Mouse (Mus musculus) NIH3T3 (cell line): Measurements from ENCODE around the gene Iqcd.
A peak's percentile ranks its signal among the peaks of the same experiment; 100 is the strongest.

Experiments used
- DNase-seq: peaks from one replicate; pipeline ENCODE4 v3.0.0-alpha.2; 2012; ENCODE audit warnings: low read depth

Iqcd gene

DNA sequence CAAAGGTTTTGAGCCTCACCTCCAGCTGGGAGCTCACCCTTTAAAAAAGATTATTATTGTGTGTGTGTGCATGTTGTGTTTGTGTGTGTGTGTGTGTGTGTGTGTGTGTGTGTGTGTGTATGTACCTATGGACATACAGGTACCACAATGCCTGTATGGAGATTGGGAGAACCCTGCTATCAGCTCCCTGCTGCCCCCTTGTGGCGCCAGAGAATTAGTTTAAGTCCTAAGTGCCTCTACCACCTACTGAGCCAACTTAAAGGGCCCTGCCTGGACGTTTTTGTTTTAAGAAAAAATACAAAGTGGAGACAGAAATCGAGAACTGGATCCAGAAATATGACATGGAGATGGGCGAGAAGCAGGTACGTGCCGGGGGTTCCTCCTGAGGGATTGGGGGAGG, 16.0 kb downstream of the Iqcd start:
- peak; percentile 95 for DNase-seq

DNA sequence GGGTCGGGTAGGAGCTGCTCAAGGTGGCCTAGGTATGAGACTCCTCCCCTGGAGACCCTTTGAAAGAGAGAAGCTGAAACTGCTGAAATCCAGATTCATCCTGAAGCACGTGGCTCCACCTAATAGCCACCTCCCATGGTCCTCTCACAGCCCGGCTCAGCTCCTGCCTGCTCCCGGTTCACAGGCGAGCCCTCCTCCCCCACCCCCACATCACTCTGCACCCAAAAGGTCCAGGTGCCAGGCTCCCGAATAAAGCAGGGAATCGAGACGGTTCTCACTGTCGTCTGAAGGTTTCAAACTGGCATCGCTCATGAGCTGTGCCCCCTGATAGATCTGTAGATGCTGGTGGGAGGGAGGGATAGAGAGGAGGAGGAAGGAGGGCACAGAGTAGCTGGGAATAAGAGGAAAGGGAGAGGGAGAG, 16.4 kb downstream of the Iqcd start:
- no peak for DNase-seq

DNA sequence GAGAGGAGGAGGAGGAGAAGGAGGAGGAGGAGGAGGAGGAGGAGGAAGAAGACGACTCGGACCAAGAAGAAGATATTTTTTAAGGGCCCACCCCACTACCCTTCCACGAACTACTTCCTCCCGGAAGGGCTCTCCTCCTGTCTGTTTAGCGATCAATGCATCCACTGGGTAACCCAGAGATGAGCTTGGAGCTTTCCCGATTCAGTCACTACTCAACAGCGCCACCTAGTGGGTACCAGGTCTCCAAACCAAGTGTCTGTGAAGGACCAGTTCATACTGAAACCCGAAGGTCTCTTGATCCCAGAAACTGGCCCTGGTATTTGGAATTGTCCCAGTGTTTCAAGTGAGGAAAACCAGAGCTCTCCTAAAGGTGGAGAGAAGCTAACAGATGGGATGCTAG, 16.9 kb downstream of the Iqcd start:
- peak; percentile 97 for DNase-seq

DNA sequence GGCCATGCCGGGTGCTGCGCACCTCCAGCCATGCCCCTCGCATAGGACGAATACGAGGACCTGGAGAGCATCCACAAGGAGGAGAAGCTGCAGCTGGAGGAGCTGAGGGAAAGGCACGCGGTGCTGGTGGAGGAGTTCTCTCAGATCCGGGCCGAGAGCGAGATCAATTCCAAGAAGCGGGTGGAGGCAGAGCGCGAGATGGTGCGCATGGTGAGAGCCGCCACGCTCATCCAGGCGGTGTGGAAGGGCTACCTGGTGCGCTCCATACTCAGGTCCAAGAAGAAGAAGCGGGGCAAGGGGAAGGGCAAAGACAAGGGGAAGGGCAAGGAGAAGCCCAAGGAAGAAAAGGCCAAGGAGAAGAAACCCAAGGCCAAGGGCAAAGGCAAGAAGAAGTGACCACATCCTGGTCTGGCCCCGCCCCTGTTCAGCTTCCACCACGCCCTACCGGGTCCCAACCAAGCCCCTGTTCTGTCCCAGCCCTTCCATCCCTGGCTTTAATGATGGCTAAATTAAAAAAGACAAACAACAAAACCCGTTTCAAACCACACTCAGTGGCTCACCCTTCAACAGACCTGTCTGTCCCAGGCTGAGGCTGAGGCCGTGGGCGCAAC, 17.9 kb downstream of the Iqcd start:
- no peak for DNase-seq

DNA sequence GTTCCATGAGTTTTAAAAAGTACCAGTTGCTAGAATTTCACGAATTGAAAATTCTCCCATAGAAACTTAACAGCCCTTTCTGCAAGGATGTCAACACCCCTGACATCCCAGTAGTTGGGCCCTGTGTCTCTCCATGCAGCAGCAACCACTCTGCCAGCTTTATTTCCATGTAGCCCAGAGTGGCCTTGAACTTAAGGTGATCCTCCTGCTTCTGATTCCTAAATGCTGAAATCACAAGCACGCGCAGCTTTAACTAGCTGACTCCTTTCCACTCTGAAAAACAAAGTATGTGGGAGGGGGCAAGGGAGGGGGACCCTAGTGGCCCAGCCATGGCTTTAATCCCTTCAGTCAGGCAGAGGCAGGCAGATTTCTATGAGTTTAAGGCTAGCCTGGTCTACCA, 18.5 kb downstream of the Iqcd start:
- no peak for DNase-seq

DNA sequence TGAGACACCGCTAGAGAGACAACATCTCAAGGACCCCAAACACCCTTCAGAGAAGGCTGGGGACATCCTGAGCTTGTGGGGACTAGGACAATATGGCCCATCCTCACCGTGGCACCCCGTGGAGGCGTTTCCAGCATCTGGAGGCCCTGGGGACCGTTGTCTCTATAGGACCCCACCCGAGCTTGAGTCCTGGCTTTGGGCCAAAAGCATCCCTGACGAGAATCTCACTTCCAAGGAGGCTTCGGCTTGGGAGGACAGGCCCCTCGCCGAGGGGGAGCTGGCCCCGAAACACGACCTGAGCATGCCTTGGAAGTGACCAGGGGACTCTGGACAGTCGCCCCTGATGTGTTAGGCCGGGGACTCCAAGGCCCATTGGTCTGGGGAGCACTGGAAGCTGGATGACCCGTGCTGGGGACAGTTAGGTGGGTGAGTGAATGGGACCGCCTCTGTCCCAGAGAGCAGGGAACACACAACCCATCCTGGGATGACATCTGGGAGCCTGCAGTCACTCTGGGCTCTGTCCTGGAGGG, 20.5 kb downstream of the Iqcd start:
- DNase-seq: no peak

DNA sequence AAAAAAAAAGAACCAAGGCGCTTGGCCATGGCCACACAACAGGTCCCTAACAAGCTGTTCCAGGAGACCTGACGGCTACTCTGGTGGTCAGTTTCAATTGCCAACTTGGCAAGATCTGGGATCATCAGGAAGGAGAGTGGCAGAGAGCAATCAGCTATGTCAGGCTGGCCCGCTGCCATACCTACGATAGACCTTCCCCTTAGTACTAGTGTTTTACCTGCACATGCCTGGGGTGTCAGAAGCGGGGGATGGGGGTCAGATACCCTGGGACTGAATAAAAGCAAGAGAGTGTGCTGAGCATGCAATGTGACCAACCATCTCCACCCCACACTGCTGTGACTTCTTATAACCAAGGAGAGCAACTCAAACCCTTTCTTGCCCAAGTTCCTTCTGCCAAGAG, 22.1 kb downstream of the Iqcd start:
- DNase-seq: no peak

DNA sequence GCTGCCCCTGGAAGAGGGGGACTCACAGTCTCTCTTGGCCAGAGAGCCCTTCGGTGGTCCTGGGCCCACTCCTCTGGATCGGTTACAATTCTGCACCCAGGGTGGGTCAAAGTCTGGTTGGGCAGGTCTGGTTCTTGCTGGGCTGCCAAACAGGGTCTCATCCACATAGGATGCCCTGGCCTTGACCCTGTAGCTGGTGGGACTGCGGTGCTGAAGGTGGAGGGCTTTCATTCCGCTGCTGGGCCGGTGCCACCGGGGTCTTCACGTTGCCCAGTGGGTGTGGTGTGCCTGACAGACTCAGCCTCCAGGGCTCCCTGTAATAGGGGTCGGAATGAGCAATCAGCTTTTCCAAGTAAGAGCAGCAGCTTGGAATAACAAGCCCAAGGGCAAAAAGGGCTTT, 22.6 kb downstream of the Iqcd start:
- no peak for DNase-seq

DNA sequence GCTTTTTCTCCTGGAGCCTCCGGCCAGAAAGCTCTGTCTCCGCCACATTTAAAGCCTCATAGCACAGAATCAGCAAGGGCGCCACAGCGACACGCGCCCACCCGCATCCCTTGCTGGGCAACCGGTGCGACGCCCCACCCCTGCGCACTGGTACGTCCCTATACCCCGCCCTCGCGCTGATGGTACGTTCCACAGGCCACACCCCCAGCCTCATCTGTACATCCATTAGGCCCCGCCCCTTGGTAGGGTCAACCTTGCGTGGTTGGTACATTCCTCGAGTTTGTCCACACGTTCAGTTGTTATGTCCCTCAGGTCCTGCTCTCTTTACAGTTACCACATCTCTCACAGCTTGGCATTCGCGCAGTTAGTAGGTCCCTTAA, 23.6 kb downstream of the Iqcd start, which contains the start of the genes Rita1 and Ddx54:
TSS of gene Rita1 (minus strand) at position 148 of the 380 bp plus-strand sequence.
TSS of gene Ddx54 (plus strand) at position 298 of the 380 bp plus-strand sequence.
- peak; percentile 97 for DNase-seq

DNA sequence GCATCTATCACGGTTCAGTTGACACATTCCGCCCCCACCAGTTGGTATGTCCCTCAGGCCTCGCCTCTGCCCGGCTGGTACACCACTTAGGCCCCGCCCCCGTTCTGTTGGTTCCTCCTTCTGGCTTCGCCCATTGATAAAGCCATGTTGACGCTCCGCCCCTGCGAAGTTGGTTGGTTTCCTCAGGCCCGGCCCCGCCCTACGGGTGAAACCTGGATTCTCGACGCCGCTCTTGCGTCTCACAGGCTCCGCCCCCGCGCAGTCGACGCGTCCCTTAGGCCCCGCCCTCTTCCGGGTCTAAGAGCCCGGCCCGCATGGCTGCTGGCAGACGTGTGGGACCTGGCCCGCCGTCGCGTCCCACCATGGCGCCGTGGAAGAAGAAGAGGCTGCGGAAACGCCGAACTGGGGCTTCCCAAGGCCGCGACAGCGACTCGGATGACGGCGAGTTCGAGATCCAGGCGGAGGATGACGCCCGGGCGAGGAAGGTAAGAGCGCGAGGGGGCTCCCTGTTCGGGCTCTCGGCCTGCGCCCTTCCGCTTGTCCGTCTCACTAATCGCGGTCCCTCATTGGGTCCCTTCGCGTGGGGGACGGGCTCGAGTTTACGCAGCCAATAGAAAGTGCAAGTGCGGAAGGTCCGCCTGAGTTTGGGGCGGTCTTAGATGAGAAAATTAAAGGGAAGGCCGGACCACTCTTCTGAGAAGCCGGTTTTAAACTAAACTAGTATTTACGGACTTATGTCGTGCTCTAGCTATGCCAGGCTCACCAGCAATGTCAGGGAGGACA, 24.2 kb downstream of the Iqcd start:
- DNase-seq: peak; percentile 100

DNA sequence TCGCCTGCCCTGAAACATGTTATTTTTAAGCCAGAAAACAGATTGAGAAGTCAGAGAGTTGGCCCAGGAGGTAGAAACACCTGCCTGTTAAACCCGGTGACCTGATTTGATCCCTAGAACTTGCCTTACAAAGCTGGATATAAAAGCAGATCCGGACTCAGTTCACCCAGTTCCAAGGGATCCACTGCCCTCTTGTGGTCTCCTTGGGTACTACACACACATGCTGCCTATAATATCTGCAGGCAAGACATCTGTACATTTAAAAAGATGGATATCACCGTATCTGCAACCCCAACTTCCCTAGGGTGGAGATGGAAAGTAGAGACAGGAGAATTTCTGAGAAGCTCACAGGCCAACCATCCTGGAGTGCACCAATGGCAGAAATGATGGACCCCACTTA, 27.1 kb downstream of the Iqcd start:
- peak; percentile 65 for DNase-seq

DNA sequence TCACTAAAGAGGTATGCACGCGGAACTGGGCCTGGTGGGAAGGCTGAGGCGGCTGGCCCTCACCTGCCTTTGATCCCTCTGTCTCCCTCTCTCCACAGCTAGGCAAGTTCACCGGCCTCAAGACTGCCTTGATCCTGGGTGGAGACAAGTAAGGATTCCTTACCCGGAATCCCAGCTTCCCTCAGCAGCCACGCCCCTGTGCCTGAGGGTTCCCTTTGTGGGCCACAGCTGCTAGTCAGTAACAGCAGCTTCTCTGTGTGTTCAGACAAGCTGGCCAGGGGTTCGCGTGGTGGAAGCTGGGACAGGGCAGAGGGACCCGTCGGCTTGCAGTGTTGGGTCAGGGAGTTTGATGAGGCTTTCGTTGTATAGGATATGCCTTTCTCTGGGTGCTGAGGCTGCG, 30.0 kb downstream of the Iqcd start:
- no peak for DNase-seq

DNA sequence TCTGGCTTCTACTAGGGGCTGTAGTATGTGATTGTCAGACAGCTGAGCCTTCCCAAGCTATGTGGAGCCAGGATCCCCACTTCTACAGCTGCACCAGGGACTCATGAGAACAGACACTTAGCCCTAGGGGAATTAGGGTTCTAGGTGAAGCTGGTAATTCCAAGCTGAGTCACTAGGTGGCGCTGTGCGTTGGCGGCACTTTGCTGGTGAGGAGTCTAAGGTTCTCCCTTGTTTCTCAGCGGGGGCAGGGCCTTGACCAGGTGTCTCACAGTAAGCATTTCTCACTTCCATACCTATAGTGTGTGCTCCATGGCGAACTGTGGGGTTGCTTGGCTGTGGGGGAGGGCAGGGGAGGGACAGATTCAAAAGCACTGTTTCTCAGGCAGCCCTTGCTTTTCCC, 30.4 kb downstream of the Iqcd start:
- peak; percentile 67 for DNase-seq

DNA sequence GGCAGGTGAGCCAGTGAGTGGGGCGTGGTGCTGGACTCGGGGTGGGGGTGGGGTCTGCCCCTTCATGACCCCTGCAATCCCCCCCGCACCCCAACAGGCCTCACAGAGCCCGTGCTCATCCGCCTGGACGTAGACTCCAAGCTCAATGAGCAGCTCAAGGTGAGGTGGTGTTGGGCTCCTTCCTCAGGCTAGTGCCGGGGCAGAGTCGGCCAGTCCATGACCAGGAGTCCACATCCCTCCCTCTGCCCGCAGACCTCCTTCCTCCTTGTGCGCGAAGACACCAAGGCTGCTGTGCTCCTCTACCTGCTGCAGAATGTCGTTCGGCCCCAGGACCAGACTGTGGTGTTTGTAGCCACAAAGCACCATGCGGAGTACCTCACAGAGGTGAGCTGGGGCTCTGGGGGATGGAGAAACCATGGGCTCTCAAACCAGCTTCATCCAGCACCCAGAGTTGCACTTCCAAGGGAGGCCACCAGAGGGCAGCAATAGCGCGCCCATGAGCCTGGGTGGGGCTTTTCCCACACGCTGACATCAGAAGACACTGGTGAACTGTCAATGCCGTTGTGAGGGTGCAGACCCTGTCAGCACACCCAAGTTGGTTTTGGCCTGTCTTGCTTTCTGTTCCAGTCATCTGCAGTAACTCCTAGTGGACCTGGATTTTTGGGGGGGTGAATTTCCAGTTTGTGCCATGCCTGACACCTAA, 31.7 kb downstream of the Iqcd start:
- peak; percentile 84 for DNase-seq

DNA sequence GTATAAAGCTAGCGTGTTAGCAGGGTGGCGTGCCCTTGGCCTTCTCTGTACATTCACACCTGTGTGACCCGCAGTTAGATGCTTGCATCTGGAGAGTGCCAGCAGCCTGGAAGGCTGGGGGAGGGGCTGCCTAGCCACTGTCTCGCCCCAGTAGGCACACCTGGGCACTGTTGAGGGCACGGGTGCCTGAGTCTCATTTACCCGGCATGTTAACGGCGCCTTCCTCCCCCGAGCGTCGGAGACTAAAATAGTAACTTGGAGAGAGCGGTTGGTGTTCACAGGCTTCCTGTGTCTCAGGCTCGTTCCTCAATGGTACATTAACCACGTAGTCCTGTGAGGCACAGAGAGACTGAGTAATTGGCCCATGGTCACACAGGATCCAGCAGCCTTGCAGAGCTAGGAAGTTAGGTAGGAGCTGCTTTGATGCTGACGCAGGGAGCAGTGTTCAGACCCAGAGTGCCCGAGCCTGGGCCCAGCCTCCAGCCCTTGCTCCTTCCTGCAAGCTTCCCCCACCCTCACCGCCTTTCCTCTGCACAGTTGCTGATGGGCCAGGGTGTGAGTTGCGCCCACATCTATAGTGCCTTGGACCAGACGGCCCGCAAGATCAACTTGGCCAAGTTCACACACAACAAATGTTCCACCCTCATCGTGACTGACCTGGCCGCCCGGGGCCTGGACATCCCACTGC, 32.4 kb downstream of the Iqcd start:
- no peak for DNase-seq

DNA sequence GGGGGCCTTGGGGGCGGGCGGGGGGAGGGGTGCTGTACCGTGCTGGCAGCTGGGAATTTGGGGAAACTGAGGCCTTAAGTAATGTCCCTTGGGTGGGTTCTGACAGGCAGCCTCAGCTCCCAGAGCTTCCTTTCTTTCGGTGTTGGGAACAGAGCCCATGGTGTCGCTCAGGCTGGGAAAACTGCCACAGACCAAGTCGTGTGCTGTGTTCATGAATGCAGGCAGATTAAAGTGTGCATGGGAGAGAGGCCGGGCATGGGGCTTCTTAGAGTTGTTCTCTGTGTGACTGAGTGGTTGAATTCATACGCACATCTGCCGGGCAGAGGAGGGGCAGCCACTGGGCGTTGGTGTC, 33.0 kb downstream of the Iqcd start:
- no peak for DNase-seq

DNA sequence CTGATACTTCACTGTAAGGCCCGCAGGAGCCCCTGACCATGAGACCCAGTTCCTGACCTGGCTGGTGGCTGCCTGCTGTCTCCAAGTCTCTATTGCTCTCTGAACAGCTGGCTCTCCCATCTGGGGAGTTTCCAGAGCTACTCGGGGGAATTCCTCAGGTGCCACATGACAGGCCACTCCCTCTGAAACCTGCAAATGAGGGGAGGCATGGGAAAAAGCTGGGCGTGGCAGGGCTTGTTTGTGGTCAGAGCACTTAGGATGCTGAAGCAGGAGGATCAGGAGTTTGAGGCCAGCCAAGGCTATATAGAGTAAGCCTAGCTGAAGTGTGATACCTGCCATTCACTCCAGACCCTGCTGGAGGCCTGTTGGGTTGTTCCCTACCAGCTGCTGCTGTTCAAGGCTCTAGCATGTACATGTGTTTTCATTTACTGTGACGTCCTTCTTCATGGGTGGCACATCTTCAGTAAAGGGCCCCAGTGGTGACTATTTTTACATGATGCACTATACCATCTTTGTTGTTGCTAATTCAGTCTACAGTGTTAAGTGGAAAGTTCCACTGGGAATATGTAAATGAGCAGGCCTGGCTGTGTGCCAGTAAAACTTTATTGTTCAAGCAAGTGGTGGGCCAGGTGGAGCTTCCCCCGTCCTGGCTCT, 33.5 kb downstream of the Iqcd start:
- DNase-seq: no peak

DNA sequence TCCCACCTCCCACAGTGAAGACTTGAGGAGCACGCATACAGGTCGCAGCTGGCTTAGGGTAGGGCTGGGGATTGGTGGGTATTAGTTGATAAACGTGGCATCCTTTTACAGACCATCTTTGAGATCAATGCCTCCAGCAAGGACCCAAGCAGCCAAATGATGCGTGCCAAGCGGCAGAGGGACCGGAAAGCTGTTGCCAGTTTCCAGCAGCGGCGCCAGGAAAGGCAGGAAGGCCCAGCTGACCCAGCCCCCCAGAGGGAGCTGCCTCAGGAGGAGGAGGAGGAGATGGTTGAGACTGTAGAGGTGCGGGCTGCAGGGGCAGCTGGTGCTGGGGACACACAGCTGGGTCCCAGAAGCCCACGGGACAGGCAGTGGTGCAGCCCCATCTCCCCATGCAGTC, 35.6 kb downstream of the Iqcd start:
- DNase-seq: no peak

DNA sequence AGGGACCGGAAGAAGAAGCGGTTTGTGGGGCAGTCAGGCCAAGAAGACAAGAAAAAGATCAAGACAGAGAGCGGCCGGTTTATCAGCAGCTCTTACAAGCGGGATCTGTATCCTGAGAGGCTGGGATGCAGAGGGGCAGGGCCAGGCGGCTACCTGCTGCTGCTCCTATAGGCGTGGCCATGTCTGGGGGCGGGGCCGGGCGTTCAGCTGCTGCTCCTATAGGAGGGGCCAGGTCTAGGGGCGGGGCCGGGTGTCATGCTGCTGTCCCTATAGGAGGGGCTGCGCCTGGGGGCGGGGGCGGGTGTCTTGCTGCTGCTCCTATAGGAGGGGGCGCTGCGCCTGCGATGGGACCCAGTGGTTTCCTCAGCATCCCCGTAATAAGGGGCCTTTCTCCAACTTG, 37.6 kb downstream of the Iqcd start:
- peak; percentile 18 for DNase-seq

DNA sequence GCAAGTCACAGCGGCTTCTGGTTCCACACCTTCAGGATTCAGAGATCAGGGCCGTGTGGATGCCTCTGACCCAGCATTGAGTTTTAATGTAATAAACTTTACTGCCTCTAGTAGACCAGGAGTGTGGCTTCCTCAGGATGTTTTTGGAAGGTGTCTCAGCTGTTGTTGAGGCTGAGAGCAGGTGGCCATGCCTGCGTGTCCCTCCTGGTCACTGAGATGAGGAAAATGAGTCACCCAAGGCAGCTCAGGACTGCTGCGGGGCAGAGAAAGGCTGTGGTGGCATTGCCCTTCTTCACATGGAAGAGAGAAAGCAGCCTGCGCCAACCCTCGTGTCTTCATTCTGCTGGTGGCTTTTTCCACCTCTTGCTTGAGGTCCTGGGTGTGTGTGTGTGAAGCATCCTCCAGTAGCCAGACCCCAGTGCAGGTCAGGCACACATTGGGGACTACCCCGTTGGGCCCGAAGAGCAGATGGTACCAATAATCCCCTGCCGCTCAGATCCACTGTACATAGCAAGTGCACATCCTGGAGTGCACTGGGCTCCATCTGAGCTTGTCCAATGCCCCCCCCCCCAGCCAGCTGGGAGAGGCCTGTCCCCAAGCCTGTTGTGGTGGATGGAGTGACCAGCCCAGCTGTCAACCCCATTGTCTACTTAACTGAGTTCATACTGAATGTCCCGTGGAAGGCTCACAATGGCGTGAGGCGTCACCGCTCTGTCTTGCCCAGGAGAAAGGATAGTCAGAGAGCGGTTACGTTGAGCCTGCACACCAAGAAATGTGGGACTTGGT, 38.9 kb downstream of the Iqcd start:
- DNase-seq: no peak

DNA sequence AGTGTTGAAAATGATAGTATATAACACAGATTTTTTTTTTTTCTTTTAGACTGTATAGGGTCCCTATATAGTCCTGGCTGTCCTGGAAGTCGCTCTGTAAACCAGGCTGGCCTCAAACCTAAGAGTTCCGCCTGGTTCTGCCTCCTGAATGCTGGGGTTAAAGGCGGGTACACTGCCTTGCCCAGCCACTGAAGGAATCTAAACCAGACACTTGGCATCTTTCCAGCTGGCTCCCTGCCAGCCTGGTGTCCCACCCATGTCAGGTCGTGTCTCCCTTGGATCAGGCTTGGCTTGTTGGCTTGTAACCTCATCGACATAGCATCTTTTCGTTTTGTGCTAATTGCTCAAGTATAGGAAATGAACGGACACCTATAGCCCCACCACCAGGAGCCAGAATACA, 39.8 kb downstream of the Iqcd start:
- peak; percentile 57 for DNase-seq
